Mouse (Mus musculus) limb, embryonic 12.5 days (tissue): ENCODE data around the gene Rnf166. TPM values are rescaled to one million over a fixed set of nuclear protein-coding genes. Genes with fewer than 3 reads are reported as not detected.
A peak's percentile ranks its signal among the peaks of the same experiment; 100 is the strongest.

Source experiments
- ATAC-seq: fragments of 200-750 bp; cut with Nextera tagmentation; 2 replicates; pipeline ENCODE4 v1.8.0; 2017; ENCODE audit warnings: low read depth, moderate TSS enrichment; ENCODE audit not compliant: insufficient number of reproducible peaks, insufficient read depth, low FRiP score, low TSS enrichment
- H3K27ac ChIP-seq: fragments of 300-500 bp; sonication (generic); 2 replicates; pipeline ENCODE4 v1.5.1; 2016; ENCODE audit warnings: mild to moderate bottlenecking, moderate library complexity
- H3K27me3 ChIP-seq: fragments of 300-500 bp; sonication (generic); 2 replicates; pipeline ENCODE4 v1.6.1; 2016; ENCODE audit warnings: mild to moderate bottlenecking, moderate library complexity
- H3K36me3 ChIP-seq: fragments of 300-500 bp; sonication (generic); 2 replicates; pipeline ENCODE4 v1.6.1; 2016; ENCODE audit warnings: mild to moderate bottlenecking, moderate library complexity
- H3K4me1 ChIP-seq: fragments of 300-500 bp; sonication (generic); replicated peaks from 2 replicates; pipeline ENCODE4 v1.6.1; 2016
- H3K4me2 ChIP-seq: fragments of 300-500 bp; sonication (generic); 2 replicates; pipeline ENCODE4 v1.6.1; 2016; ENCODE audit warnings: mild to moderate bottlenecking, moderate library complexity
- H3K4me3 ChIP-seq: fragments of 300-500 bp; sonication (generic); replicated peaks from 2 replicates; pipeline ENCODE4 v1.5.1; 2016; ENCODE audit warnings: mild to moderate bottlenecking
- H3K9ac ChIP-seq: fragments of 300-500 bp; sonication (generic); replicated peaks from 2 replicates; pipeline ENCODE4 v1.6.1; 2016; ENCODE audit warnings: mild to moderate bottlenecking, moderate library complexity
- H3K9me3 ChIP-seq: fragments of 300-500 bp; sonication (generic); 2 replicates; pipeline ENCODE4 v1.6.1; 2016; ENCODE audit warnings: mild to moderate bottlenecking, moderate library complexity
- WGBS: fragments of 180-500 bp; shearing (Covaris S2); methylation state at CpG from one replicate; pipeline ENCODE4 v1.1.7; 2016; 5-methylcytosine and 5-hydroxymethylcytosine counted together
- polyA plus RNA-seq: library from polyadenylated mRNA; unstranded; fragments of >200 nt; fragmentation: Nextera tagmentation; extraction: Ambion mirVana; gene quantifications from 2 replicates; pipeline ENCODE4 v1.2.1, GENCODE M21; 2016

Gene Rnf166
- polyA plus RNA-seq, 1 experiment from 2014 or later: 45.8 TPM

- no peaks in the 10 kb centered on the region for H3K27me3 ChIP-seq
- ATAC-seq: no peak
- no peak overlapping the region for H3K4me3 ChIP-seq
- no peak overlapping the region for H3K27ac ChIP-seq
- H3K4me1 ChIP-seq: peaks cover 17% of the 10 kb centered on the region
- no peak overlapping the region for H3K4me2 ChIP-seq
- H3K36me3 ChIP-seq: peaks cover 64% of the 10 kb centered on the region
- 93% methylated on average over 20 of the region's 20 CpGs for WGBS
- H3K9ac ChIP-seq: no peak overlapping the region
- peaks cover 5% of the 10 kb centered on the region; the same call in 1 of the 2 replicates for H3K9me3 ChIP-seq
These were observed 39.2 kb downstream of the Rnf166 start for GRCm38 (mm10) chr8:122436586-122437125.

- H3K27ac ChIP-seq: no peak overlapping the region
- H3K27me3 ChIP-seq: no peaks in the 10 kb centered on the region
- WGBS: 96% methylated on average over 9 of the region's 9 CpGs
- H3K9ac ChIP-seq: no peak overlapping the region
- H3K36me3 ChIP-seq: peaks cover 64% of the 10 kb centered on the region
- no peak overlapping the region for H3K4me3 ChIP-seq
- H3K4me1 ChIP-seq: peaks cover 19% of the 10 kb centered on the region
- no peak for ATAC-seq
- H3K9me3 ChIP-seq: peaks cover 5% of the 10 kb centered on the region; the same call in 1 of the 2 replicates
- H3K4me2 ChIP-seq: no peak overlapping the region
These were observed 39.7 kb downstream of the Rnf166 start for GRCm38 (mm10) chr8:122436146-122436545.

GRCm38 (mm10) chr8:122435375-122435774, 40.5 kb downstream of the Rnf166 start:
- peaks cover 19% of the 10 kb centered on the region for H3K4me1 ChIP-seq
- no peak overlapping the region for H3K27ac ChIP-seq
- H3K36me3 ChIP-seq: peaks cover 64% of the 10 kb centered on the region
- no peak overlapping the region for H3K4me2 ChIP-seq
- WGBS: 88% methylated on average over 6 of the region's 6 CpGs
- ATAC-seq: no peak
- no peak overlapping the region for H3K9ac ChIP-seq
- no peaks in the 10 kb centered on the region for H3K27me3 ChIP-seq
- H3K4me3 ChIP-seq: no peak overlapping the region
- H3K9me3 ChIP-seq: peaks cover 5% of the 10 kb centered on the region; the same call in 1 of the 2 replicates

GRCm38 (mm10) chr8:122433269-122433905, 42.5 kb downstream of the Rnf166 start:
- 68% methylated on average over 11 of the region's 11 CpGs for WGBS
- H3K36me3 ChIP-seq: peaks cover 49% of the 10 kb centered on the region
- peak overlapping the region; percentile 91 for H3K4me2 ChIP-seq
- H3K9ac ChIP-seq: peak overlapping the region; percentile 83
- no peaks in the 10 kb centered on the region for H3K27me3 ChIP-seq
- peaks cover 5% of the 10 kb centered on the region; the same call in 1 of the 2 replicates for H3K9me3 ChIP-seq
- no peak overlapping the region for H3K4me3 ChIP-seq
- H3K4me1 ChIP-seq: peaks cover 19% of the 10 kb centered on the region
- ATAC-seq: no peak
- H3K27ac ChIP-seq: 0 out of 2 replicates have a peak overlapping the region, but pooled peaks have one; percentile 66

DNA sequence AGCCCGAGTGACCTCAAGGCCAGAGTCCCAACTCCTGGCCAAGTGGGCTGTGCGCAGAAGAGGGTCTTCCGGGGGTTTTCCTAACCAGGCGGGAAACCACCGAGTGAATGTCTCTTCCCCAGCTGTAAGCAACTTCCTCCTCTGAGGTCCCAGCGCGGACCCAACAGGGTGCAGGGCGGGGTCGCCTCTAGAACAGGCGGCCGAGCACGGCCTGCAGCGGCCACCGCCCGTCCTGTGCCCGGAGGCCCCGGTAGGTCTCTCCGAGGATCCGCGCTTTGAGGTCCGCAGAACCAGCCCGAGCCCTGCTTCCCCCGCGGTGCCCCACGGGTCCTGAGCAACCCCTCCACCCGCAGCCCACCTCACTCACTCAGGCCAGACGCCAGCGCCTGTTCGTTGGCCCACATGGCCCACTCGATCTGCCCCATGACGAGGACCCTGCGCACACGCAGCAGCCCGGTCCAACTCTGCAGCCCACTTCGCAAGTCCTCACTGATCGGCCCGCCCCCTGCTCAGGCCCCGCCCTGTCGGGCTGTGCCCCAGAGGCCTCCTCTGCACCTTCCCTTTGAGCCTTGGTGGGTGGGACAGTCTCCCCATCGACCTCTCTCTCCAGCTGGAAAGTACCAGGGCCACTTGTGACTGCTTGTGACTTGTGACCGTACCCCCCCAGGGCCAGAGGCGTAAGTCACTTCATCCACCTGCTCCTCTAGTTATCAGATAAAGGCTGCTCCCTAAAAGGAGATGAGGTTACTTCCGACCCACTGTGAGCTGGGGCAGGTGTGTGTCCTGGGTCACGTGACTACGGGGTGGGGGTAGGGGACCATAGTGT, 43.2 kb downstream of the Rnf166 start, which contains the start of gene Cyba:
TSS of gene Cyba (minus strand) at position 488 of the 826 bp plus-strand sequence.
- H3K27ac ChIP-seq: peak within 1 kb of the TSS; percentile 66
- peak within 1 kb of the TSS; percentile 60 for H3K4me3 ChIP-seq
- peaks cover 42% of the 10 kb centered on the region for H3K36me3 ChIP-seq
- 3% methylated on average over 45 of the region's 45 CpGs for WGBS
- ATAC-seq: peak; percentile 66
- H3K4me1 ChIP-seq: peaks cover 19% of the 10 kb centered on the region
- H3K27me3 ChIP-seq: no peaks in the 10 kb centered on the region
- peaks cover 5% of the 10 kb centered on the region; the same call in 1 of the 2 replicates for H3K9me3 ChIP-seq
- H3K4me2 ChIP-seq: peak within 1 kb of the TSS; percentile 91
- peak within 1 kb of the TSS; percentile 83 for H3K9ac ChIP-seq

DNA sequence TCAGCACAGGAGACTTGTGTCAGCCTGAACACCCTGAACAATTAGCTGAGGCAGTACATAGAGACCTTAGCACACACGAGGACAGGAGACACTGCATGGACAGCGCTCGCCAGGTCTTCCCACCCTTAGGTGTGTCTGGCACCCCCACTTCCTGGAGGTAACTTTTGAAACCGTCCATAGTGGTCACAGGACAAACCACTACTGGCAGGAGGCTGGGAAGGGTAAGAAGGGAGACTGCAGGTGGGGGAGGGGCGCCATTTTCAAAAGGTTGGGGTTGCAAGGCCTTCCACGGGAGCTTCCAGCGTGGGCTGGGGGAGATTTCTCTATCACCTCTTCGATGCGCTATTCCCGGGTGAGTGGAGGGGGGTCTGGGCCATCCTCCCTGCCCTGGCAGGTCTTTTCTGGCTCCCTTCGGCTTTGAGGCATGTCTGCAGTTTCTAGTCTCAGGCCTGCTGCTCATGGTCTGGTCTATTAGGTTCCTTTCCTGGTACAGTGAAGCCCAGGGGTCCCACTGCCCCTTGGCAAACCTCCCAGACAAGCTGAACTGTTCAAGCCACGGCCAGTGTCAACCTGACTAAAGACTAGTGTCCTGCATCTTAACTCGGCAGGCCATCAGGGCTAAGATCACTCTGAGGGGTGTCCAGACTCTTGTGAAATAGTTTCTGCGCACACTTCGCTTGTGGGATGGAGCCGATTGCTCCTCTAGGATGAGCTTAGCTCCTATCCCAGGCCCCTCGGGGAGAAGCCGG, 44.0 kb downstream of the Rnf166 start:
- H3K36me3 ChIP-seq: peaks cover 34% of the 10 kb centered on the region
- peaks cover 19% of the 10 kb centered on the region for H3K4me1 ChIP-seq
- no peaks in the 10 kb centered on the region for H3K27me3 ChIP-seq
- peak overlapping the region; percentile 91 for H3K4me2 ChIP-seq
- H3K27ac ChIP-seq: peak overlapping the region; percentile 66
- 34% methylated on average over 18 of the region's 18 CpGs for WGBS
- H3K4me3 ChIP-seq: peak overlapping the region; percentile 60
- peaks cover 5% of the 10 kb centered on the region; the same call in 1 of the 2 replicates for H3K9me3 ChIP-seq
- ATAC-seq: no peak
- H3K9ac ChIP-seq: peak overlapping the region; percentile 83

DNA sequence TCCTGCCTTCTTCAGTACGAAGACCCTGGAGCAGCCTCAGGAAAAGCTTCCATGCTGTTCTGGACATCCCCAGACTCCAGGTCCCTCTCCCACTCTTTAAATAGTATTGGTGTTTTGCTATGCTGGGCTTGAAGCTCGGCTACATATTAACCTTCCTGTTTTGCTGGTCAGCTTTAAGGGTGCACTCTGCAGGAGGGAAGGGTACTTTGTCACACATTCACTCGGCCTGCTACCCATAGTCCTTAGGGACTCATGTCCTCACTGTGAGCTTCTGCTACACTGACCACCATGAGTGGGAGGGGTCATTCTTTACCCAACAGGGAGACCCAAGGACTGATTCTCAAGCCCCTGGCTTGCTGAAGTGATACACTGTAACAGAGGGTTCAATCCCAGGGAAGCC, 45.2 kb downstream of the Rnf166 start:
- H3K27me3 ChIP-seq: no peaks in the 10 kb centered on the region
- no peak overlapping the region for H3K9ac ChIP-seq
- H3K9me3 ChIP-seq: peaks cover 4% of the 10 kb centered on the region; the same call in 1 of the 2 replicates
- no peak overlapping the region for H3K27ac ChIP-seq
- no peak overlapping the region for H3K4me3 ChIP-seq
- peaks cover 25% of the 10 kb centered on the region for H3K36me3 ChIP-seq
- no peak for ATAC-seq
- 80% methylated on average over 3 of the region's 3 CpGs for WGBS
- H3K4me2 ChIP-seq: no peak overlapping the region
- peaks cover 19% of the 10 kb centered on the region for H3K4me1 ChIP-seq

DNA sequence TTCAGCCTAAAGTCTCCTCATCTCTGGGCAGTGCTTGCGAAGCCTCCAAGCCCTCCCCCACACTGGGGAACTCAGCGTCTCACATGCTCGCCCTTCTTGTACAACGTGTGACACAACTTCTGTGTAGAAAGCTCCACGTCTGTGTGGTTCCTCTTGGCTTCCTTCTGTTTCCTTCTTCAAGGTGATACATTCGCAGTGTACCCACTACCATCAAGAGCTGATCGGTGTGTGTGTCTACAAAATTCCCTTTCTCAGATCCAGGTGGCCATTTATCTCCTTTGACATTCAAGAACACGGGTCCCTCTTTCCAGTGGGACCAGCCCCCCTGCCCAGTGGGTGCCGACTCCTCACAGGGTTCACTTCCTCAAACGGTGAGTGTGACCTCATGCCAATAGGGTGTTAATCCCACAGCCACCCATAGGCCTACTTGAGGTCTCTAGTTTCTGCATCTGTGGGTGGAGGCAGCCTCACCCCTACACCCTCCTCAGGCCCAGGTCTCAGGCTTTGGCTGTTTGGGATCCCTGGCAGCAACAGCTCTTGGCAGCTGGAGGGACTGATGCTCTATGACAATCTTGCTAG, 45.7 kb downstream of the Rnf166 start:
- no peak overlapping the region for H3K9ac ChIP-seq
- 84% methylated on average over 10 of the region's 10 CpGs for WGBS
- no peak for ATAC-seq
- H3K27me3 ChIP-seq: no peaks in the 10 kb centered on the region
- H3K27ac ChIP-seq: no peak overlapping the region
- H3K4me2 ChIP-seq: no peak overlapping the region; the same call in 1 of the 2 replicates
- H3K36me3 ChIP-seq: peaks cover 25% of the 10 kb centered on the region
- H3K9me3 ChIP-seq: no peaks in the 10 kb centered on the region
- no peak overlapping the region for H3K4me3 ChIP-seq
- peaks cover 19% of the 10 kb centered on the region for H3K4me1 ChIP-seq

- H3K4me2 ChIP-seq: no peak overlapping the region
- H3K36me3 ChIP-seq: peaks cover 10% of the 10 kb centered on the region
- no peak overlapping the region for H3K9ac ChIP-seq
- no peak for ATAC-seq
- no peaks in the 10 kb centered on the region for H3K9me3 ChIP-seq
- WGBS: 88% methylated on average over 9 of the region's 9 CpGs
- H3K4me3 ChIP-seq: no peak overlapping the region
- no peaks in the 10 kb centered on the region for H3K27me3 ChIP-seq
- no peak overlapping the region for H3K27ac ChIP-seq
- H3K4me1 ChIP-seq: peaks cover 17% of the 10 kb centered on the region
These were observed 47.7 kb downstream of the Rnf166 start for GRCm38 (mm10) chr8:122428163-122428562.

GRCm38 (mm10) chr8:122427607-122428006, 48.3 kb downstream of the Rnf166 start:
- no peak overlapping the region for H3K4me3 ChIP-seq
- H3K4me2 ChIP-seq: no peak overlapping the region

More at GRCm38 (mm10) chr8:122427607-122428006, 48.3 kb downstream of the Rnf166 start:
- Histone ChIP-seq H3K27me3 (no peaks in the 10 kb centered on the region), H3K27ac (no peak overlapping the region), H3K9ac (no peak overlapping the region), H3K36me3 (peaks cover 10% of the 10 kb centered on the region), H3K4me1 (peaks cover 12% of the 10 kb centered on the region), H3K9me3 (no peaks in the 10 kb centered on the region)
- no peak for ATAC-seq
- WGBS: 94% methylated on average over 7 of the region's 7 CpGs
